Mouse (Mus musculus) mouse trophoblast stem cell (cell line): Measurements from ENCODE around the gene Sytl3.
"Not testable (repeated sequence)": the region's sequence is repeated elsewhere in the genome, so short reads cannot be mapped to it uniquely, and the experiment has no call there.

Experiments used
- in situ Hi-C, 2 experiments: fragments of 300-500 bp; cut with MseI, MboI; formaldehyde crosslinking; loops; 2 replicates in 1 of 2; 3 replicates in 1 of 2; pipeline ENCODE4 v1.15.1; 2025

Sytl3 gene

GRCm38 (mm10) chr17:6646841-6647240 is 12.1 kb upstream of the Sytl3 start:
- in situ Hi-C loops: not testable (repeated sequence)

GRCm38 (mm10) chr17:6647452-6647851 is 11.4 kb upstream of the Sytl3 start:
- in situ Hi-C loops: not testable (repeated sequence)

GRCm38 (mm10) chr17:6650904-6651565 is 7.9 kb upstream of the Sytl3 start:
- in situ Hi-C loops: not testable (repeated sequence)

DNA sequence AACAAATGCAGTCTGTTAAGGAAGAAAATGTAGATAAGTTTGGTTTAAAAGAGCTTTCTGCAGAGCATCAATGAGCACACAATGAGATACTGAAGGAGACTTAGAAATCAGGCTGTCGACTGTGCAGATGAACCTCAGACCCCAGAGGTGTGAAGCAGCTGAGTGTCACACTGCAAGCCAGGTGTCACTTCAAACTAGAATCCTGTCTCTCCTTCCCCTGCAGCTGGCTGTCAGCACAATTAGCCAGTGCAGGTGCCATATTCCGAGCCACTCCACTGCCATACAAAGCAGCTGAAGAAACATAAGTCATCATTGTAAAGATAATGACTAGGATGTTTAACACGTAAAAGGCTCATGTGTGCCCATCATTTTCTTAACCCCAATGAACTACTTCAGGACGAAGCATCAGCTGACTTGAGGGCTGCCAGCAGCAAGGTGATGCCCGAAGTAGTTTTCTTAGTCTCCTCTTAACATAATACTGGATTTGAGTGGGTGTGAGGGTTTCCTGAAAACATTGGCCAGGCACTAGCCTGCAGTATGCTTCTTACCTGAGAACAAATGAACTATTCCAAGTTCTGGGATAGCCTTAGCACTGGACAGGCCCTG is 5.4 kb upstream of the Sytl3 start:
- in situ Hi-C loops: not testable (repeated sequence)

DNA sequence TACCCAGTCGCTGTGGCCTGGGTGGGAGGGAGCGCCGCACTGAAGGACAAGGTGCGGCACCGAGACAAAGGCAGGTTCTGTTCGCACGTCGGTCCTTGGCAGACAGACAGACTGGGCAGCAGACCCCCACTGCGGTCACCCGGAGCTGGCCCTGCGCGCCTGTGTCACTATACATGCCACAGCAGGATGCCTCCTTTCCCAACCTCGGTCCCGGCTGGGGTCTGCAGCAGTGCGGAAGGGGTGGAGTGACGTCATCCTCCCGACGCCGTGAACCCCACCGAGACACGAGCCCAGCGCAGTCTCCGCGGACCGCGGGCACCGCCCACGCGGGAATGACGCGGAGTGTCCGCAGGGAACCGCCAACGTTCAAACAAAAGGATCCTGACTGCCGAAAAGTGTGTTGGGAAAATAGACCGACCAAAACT is 3.8 kb upstream of the Sytl3 start:
- in situ Hi-C loops: not testable (repeated sequence)

- in situ Hi-C loops: not testable (repeated sequence)
Observed at GRCm38 (mm10) chr17:6655567-6656281, 3.2 kb upstream of the Sytl3 start, which contains the start of gene Dynlt1f. TSS of gene Dynlt1f (minus strand) at chr17:6655900.

GRCm38 (mm10) chr17:6656471-6656870 is 2.4 kb upstream of the Sytl3 start:
- in situ Hi-C loops: not testable (repeated sequence)

- in situ Hi-C loops: not testable (repeated sequence)
Observed at GRCm38 (mm10) chr17:6660589-6660988, 1.7 kb downstream of the Sytl3 start.

- in situ Hi-C loops: not testable (repeated sequence)
Observed at GRCm38 (mm10) chr17:6661093-6661816, 2.4 kb downstream of the Sytl3 start.

GRCm38 (mm10) chr17:6662840-6663239 is 3.9 kb downstream of the Sytl3 start:
- in situ Hi-C loops: not testable (repeated sequence)

GRCm38 (mm10) chr17:6665389-6665788 is 6.5 kb downstream of the Sytl3 start:
- in situ Hi-C loops: not testable (repeated sequence)

- in situ Hi-C loops: not testable (repeated sequence)
Observed at GRCm38 (mm10) chr17:6668522-6668921, 9.6 kb downstream of the Sytl3 start.

- in situ Hi-C loops: not testable (repeated sequence)
Observed at GRCm38 (mm10) chr17:6674297-6674696, 15.4 kb downstream of the Sytl3 start.

- in situ Hi-C loops: not testable (repeated sequence)
Observed at GRCm38 (mm10) chr17:6678063-6678462, 19.2 kb downstream of the Sytl3 start.

GRCm38 (mm10) chr17:6681721-6682120 is 22.8 kb downstream of the Sytl3 start:
- in situ Hi-C loops: not testable (repeated sequence)

DNA sequence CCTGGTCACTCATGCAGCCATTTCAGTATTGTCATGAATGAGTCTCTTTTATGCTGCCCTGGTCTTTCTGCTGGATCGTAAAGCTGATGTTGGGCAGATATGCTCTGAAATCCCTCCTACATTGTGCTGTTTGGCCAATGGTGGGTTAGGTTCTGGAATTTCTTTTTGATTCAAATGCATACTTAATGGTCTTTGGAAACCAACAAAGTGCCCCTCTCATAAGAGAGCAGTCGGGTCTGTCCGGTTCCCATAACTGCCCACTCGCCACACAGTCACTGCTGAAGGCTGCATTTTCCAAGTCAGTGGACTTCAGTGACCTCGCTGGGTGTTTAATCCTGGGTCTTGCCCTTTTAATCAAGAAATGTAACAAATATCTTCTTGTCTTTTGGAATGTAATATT is 24.8 kb downstream of the Sytl3 start:
- in situ Hi-C loops: not testable (repeated sequence)

GRCm38 (mm10) chr17:6684464-6685287 is 25.8 kb downstream of the Sytl3 start:
- in situ Hi-C loops: not testable (repeated sequence)

DNA sequence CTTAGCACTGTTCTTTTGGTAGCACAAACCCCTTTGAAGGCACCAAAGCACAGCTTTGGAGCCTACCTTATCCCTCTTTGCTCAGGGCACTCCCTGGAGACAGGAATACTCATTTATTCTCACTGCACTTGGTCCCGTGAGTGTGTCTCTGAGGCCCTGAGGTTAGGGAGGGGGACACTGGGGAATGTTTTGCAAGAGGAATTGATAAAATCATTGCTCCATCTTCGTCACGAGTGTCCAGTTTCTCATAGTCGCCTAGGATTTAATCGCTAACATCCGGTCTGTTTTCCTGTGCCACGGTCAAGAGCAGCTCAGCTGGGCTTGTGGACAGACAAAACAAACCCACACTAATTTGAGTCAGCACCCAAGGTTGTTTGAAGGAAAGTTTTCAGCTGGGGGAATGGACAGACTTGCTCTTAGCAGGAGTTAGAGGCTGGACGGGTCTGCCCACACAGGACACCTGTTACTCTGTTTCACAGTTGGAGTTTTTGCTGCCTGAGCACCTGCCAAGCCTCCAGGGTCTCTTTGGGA is 26.5 kb downstream of the Sytl3 start:
- in situ Hi-C loops: not testable (repeated sequence)

GRCm38 (mm10) chr17:6686299-6686971 is 27.5 kb downstream of the Sytl3 start:
- in situ Hi-C loops: not testable (repeated sequence)

GRCm38 (mm10) chr17:6689344-6689743 is 30.5 kb downstream of the Sytl3 start:
- in situ Hi-C loops: not testable (repeated sequence)
